Mouse (Mus musculus): ENCODE data around the gene Abi3.

DNA sequence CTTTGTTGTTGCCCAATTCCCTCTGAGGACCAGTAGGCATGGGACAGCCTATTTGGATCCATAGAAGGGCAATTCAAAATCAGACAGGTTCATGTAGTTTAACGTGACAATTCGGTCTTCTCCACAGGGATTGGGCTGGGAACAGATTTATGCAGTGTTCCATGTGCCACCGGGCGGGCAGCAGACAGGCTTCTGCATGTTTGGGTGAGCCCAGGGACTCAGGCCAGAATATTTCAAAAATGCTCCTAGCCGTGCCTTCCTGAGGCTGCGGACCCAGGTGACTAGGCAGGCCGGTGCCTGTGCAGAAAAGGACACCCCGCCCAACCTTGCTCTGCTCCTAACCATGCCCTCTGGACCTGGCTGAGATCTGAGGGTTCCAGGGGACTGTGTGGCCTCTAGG is 23.1 kb downstream of the Abi3 start:
- TF ChIP-seq CTCF (conservative IDR thresholded peaks at IDR 0.05 in 1 of 2, IDR thresholded peaks at IDR 0.05 in 1 of 2; ENCODE audit: low read depth in 2 of 2, low read length in 2 of 2) (no peak), PAX5 (IDR thresholded peaks at IDR 0.05; ENCODE audit: low read length) (no peak), CHD1 (IDR thresholded peaks at IDR 0.05; ENCODE audit: low read depth, low read length) (no peak), E2F4 (IDR thresholded peaks at IDR 0.05; ENCODE audit: insufficient replicate concordance, low read depth, low read length) (no peak)

Measured in CH12.LX (cell line).